Mouse (Mus musculus) spleen, adult 2 months (tissue): ENCODE data around the gene Tmem266.

Experiments
- CTCF ChIP-seq: fragments of 200-500 bp; IDR thresholded peaks from 2 replicates; pipeline ENCODE4 v1.5.1; 2011; ENCODE audit warnings: mild to moderate bottlenecking, inconsistent platforms; ENCODE audit not compliant: insufficient read depth, insufficient read length, insufficient replicate concordance; ENCODE audit errors: extremely low read depth
- POLR2A ChIP-seq: fragments of 200-500 bp; IDR thresholded peaks from 2 replicates; pipeline ENCODE4 v1.6.1; 2011; ENCODE audit warnings: low read depth, low read length, inconsistent platforms

DNA sequence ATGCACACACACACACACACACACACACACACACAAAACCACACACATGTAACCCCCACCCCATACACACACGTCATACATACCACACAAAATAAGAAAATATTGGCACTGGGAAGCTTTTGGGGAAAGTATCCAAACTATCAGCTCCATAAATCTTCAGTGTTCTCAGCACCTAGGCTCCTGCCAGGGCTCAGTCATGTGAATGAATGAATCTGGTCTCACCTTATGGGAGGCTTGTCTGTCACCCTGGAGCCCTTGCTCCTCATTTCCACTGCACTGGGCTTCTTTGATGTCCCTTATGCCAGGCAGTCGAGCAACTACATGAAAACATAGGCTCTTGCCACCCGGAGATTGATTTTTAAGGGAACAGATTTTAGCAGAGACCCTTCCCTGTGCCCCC, 33.7 kb downstream of the Tmem266 start:
- TF ChIP-seq CTCF (no peak), POLR2A (no peak)
